Mouse (Mus musculus) megakaryocyte, adult 5-6 weeks (primary cell): Measurements from ENCODE around the gene Tmem131l. TPM values are rescaled to one million over a fixed set of nuclear protein-coding genes. Genes with fewer than 3 reads are reported as not detected.
A peak's percentile ranks its signal among the peaks of the same experiment; 100 is the strongest.

ENCODE experiments used
- ATAC-seq: 2 replicates; pipeline ENCODE4 v1.8.0; 2016; ENCODE audit warnings: mild to moderate bottlenecking, inconsistent platforms; ENCODE audit not compliant: poor library complexity, severe bottlenecking
- total RNA-seq, 2 experiments: library from RNA; stranded (forward) in 1 of 2; stranded (reverse) in 1 of 2; fragments of 153-499, 151-499 nt in 1 of 2; fragments of 221-1000, 200-1000 nt in 1 of 2; gene quantifications; 2 replicates each; pipeline versions ENCODE4 v1.2.3 to v1.2.4; 2015 to 2017

Tmem131l gene
- total RNA-seq, 2 experiments from 2014 or later: 29.7 to 40.0 TPM

- no peak for ATAC-seq
Measured at GRCm38 (mm10) chr3:84048729-84049175, 8.8 kb upstream of the Tmem131l start.

- ATAC-seq: peak; percentile 59
Measured at GRCm38 (mm10) chr3:84046206-84046605, 6.2 kb upstream of the Tmem131l start.

GRCm38 (mm10) chr3:84041739-84042138 is 1.8 kb upstream of the Tmem131l start:
- no peak for ATAC-seq

GRCm38 (mm10) chr3:84040476-84041082 is 604 bp upstream of the Tmem131l start:
- peak; percentile 33 for ATAC-seq

- ATAC-seq: peak; percentile 66
Measured at GRCm38 (mm10) chr3:84038981-84039645, 862 bp downstream of the Tmem131l start.

GRCm38 (mm10) chr3:84038126-84038525 is 1.8 kb downstream of the Tmem131l start:
- ATAC-seq: no peak

- no peak for ATAC-seq
Measured at GRCm38 (mm10) chr3:84037536-84037935, 2.4 kb downstream of the Tmem131l start.

GRCm38 (mm10) chr3:84036866-84037265 is 3.1 kb downstream of the Tmem131l start:
- peak; percentile 17 for ATAC-seq

GRCm38 (mm10) chr3:84035728-84036364 is 4.1 kb downstream of the Tmem131l start:
- no peak for ATAC-seq

GRCm38 (mm10) chr3:84034115-84034780 is 5.7 kb downstream of the Tmem131l start:
- no peak for ATAC-seq

- no peak for ATAC-seq
Measured at GRCm38 (mm10) chr3:84032933-84033730, 6.8 kb downstream of the Tmem131l start.

GRCm38 (mm10) chr3:84032419-84032818 is 7.6 kb downstream of the Tmem131l start:
- ATAC-seq: no peak

GRCm38 (mm10) chr3:84031216-84031615 is 8.8 kb downstream of the Tmem131l start:
- ATAC-seq: no peak

GRCm38 (mm10) chr3:84028968-84029367 is 11.0 kb downstream of the Tmem131l start:
- no peak for ATAC-seq

- ATAC-seq: no peak
Measured at GRCm38 (mm10) chr3:84027691-84028159, 12.2 kb downstream of the Tmem131l start.

- ATAC-seq: no peak
Measured at GRCm38 (mm10) chr3:84024512-84025072, 15.4 kb downstream of the Tmem131l start.

GRCm38 (mm10) chr3:84022723-84023122 is 17.3 kb downstream of the Tmem131l start:
- ATAC-seq: peak; percentile 81

- no peak for ATAC-seq
Measured at GRCm38 (mm10) chr3:84022201-84022584, 17.8 kb downstream of the Tmem131l start.

GRCm38 (mm10) chr3:84021217-84022200 is 18.5 kb downstream of the Tmem131l start:
- peak; percentile 43 for ATAC-seq
